Mouse (Mus musculus) spleen, adult 18-20 months (tissue): ENCODE measurements around the gene Phf20.
"Not testable (repeated sequence)": the region's sequence is repeated elsewhere in the genome, so short reads cannot be mapped to it uniquely, and the experiment has no call there.

Experiments used
- DNase-seq, 2 experiments: peaks; one replicate each; pipeline ENCODE4 v3.0.0; 2022; ENCODE audit warnings: mixed read lengths in 2 of 2

The Phf20 gene

GRCm38 (mm10) chr2:156196302-156197128 is at the start of gene Phf20:
TSS of gene Phf20 (plus strand) at chr2:156196466.
- peak; percentile 99 for DNase-seq

GRCm38 (mm10) chr2:156147316-156147915 is 48.9 kb upstream of the Phf20 start:
- DNase-seq: no peak

- DNase-seq: no peak
These were observed 44.7 kb upstream of the Phf20 start for GRCm38 (mm10) chr2:156151538-156151937.

GRCm38 (mm10) chr2:156165478-156165877 is 30.8 kb upstream of the Phf20 start:
- DNase-seq: no peak

- DNase-seq: no peak
These were observed 29.7 kb upstream of the Phf20 start for GRCm38 (mm10) chr2:156166557-156166956.

- no peak for DNase-seq
These were observed 19.2 kb upstream of the Phf20 start for GRCm38 (mm10) chr2:156177079-156177478.

GRCm38 (mm10) chr2:156177651-156178050 is 18.6 kb upstream of the Phf20 start:
- no peak for DNase-seq

- DNase-seq: peak; percentile 73 to 77
These were observed 17.0 kb upstream of the Phf20 start for GRCm38 (mm10) chr2:156179046-156179795.

GRCm38 (mm10) chr2:156179796-156180093 is 16.5 kb upstream of the Phf20 start:
- no peak for DNase-seq

- peak; percentile 99 to 100 for DNase-seq
These were observed 16.0 kb upstream of the Phf20 start, which contains the start of gene Rbm39 for GRCm38 (mm10) chr2:156180094-156180821. TSS of gene Rbm39 (minus strand) at chr2:156180238.

GRCm38 (mm10) chr2:156180824-156181590 is 15.3 kb upstream of the Phf20 start:
- DNase-seq: no peak

- no peak for DNase-seq
These were observed 14.7 kb upstream of the Phf20 start for GRCm38 (mm10) chr2:156181592-156181991.

- DNase-seq: not testable (repeated sequence)
These were observed 7.0 kb upstream of the Phf20 start for GRCm38 (mm10) chr2:156189241-156189640.

GRCm38 (mm10) chr2:156190004-156190896 is 6.0 kb upstream of the Phf20 start:
- peak; percentile 60 to 63 for DNase-seq

GRCm38 (mm10) chr2:156191540-156191939 is 4.7 kb upstream of the Phf20 start:
- DNase-seq: no peak

GRCm38 (mm10) chr2:156192068-156192467 is 4.2 kb upstream of the Phf20 start:
- DNase-seq: no peak

- no peak for DNase-seq
These were observed 3.0 kb upstream of the Phf20 start for GRCm38 (mm10) chr2:156193066-156193862.

- DNase-seq: no peak
These were observed 1.7 kb upstream of the Phf20 start for GRCm38 (mm10) chr2:156194571-156194970.

GRCm38 (mm10) chr2:156197129-156197911 is 1.1 kb downstream of the Phf20 start:
- no peak for DNase-seq
